Mouse (Mus musculus) heart, adult 11 months (tissue): ENCODE data around the gene Sun3.

ENCODE experiments used
- DNase-seq: peaks from one replicate; pipeline ENCODE4 v3.0.0; 2022

Sun3 gene

GRCm38 (mm10) chr11:9048703-9049060 lies at the start of gene Sun3:
Gene Sun3 (minus strand): TSS chr11:9048991.
- DNase-seq, result no peak

GRCm38 (mm10) chr11:9076444-9076843 lies 27.7 kb upstream of the Sun3 start:
- no peak for DNase-seq

- DNase-seq, result peak; percentile 39
These were observed 11.7 kb upstream of the Sun3 start for GRCm38 (mm10) chr11:9060484-9060883.

GRCm38 (mm10) chr11:9060029-9060428 lies 11.2 kb upstream of the Sun3 start:
- peak; percentile 54 for DNase-seq

GRCm38 (mm10) chr11:9057711-9058110 lies 8.9 kb upstream of the Sun3 start:
- DNase-seq, result peak; percentile 68

GRCm38 (mm10) chr11:9056937-9057336 lies 8.1 kb upstream of the Sun3 start:
- DNase-seq, result peak; percentile 13

- peak; percentile 74 for DNase-seq
These were observed 3.1 kb upstream of the Sun3 start for GRCm38 (mm10) chr11:9051895-9052294.

GRCm38 (mm10) chr11:9050241-9050640 lies 1.4 kb upstream of the Sun3 start:
- DNase-seq, result peak; percentile 33

- peak; percentile 98 for DNase-seq
These were observed 634 bp downstream of the Sun3 start, which contains the start of gene Gm11992 for GRCm38 (mm10) chr11:9048011-9048702. Gene Gm11992 (plus strand): TSS chr11:9048594.

GRCm38 (mm10) chr11:9047044-9047443 lies 1.7 kb downstream of the Sun3 start:
- DNase-seq, result peak; percentile 91

- peak; percentile 78 for DNase-seq
These were observed 2.2 kb downstream of the Sun3 start for GRCm38 (mm10) chr11:9046546-9046945.

GRCm38 (mm10) chr11:9031530-9031929 lies 17.3 kb downstream of the Sun3 start:
- DNase-seq, result no peak

GRCm38 (mm10) chr11:9025211-9025610 lies 23.6 kb downstream of the Sun3 start:
- DNase-seq, result peak; percentile 89

- DNase-seq, result no peak
These were observed 24.0 kb downstream of the Sun3 start for GRCm38 (mm10) chr11:9024782-9025181.

GRCm38 (mm10) chr11:9020207-9020606 lies 28.6 kb downstream of the Sun3 start:
- DNase-seq, result no peak

- DNase-seq, result peak; percentile 92
These were observed 30.1 kb downstream of the Sun3 start for GRCm38 (mm10) chr11:9018491-9019267.

- no peak for DNase-seq
These were observed 34.1 kb downstream of the Sun3 start for GRCm38 (mm10) chr11:9014740-9015139.

GRCm38 (mm10) chr11:9011348-9011747 lies 37.4 kb downstream of the Sun3 start:
- DNase-seq, result no peak

GRCm38 (mm10) chr11:9010853-9011339 lies 37.9 kb downstream of the Sun3 start, which contains the start of gene Hus1:
Gene Hus1 (minus strand): TSS chr11:9011191.
- DNase-seq, result peak; percentile 99

GRCm38 (mm10) chr11:9010416-9010815 lies 38.4 kb downstream of the Sun3 start:
- DNase-seq, result peak; percentile 95

- DNase-seq, result peak; percentile 56
These were observed 40.0 kb downstream of the Sun3 start for GRCm38 (mm10) chr11:9008761-9009160.

GRCm38 (mm10) chr11:8988084-8988483 lies 60.7 kb downstream of the Sun3 start:
- DNase-seq, result peak; percentile 48

GRCm38 (mm10) chr11:8986058-8986457 lies 62.7 kb downstream of the Sun3 start:
- peak; percentile 89 for DNase-seq
